Mouse (Mus musculus): Measurements from ENCODE around the gene Vwa3a.

- TF ChIP-seq CTCF (IDR thresholded peaks at IDR 0.05; ENCODE audit: extremely low read depth, insufficient read length, insufficient replicate concordance, low read depth, low read length) (no peak), POLR2A (IDR thresholded peaks at IDR 0.05; ENCODE audit: low read depth, low read length) (no peak)
Observed at GRCm38 (mm10) chr7:120744606-120745005, 5.5 kb downstream of the Vwa3a start.

All from small intestine, adult 2 months (tissue).